Mouse (Mus musculus) midbrain, embryonic 16.5 days (tissue): ENCODE data around the gene Zfp68. TPM values are rescaled to one million over a fixed set of nuclear protein-coding genes. Genes with fewer than 3 reads are reported as not detected.

Experiments used
- ATAC-seq: fragments of 200-750 bp; cut with Nextera tagmentation; 2 replicates; pipeline ENCODE4 v1.8.0; 2017; ENCODE audit warnings: moderate TSS enrichment
- H3K27ac ChIP-seq: fragments of 300-500 bp; sonication (generic); 2 replicates; pipeline ENCODE4 v1.5.1; 2014; ENCODE audit warnings: mild to moderate bottlenecking, low read length, mixed read lengths
- H3K27me3 ChIP-seq: fragments of 300-500 bp; sonication (generic); 2 replicates; pipeline ENCODE4 v1.6.1; 2014; ENCODE audit warnings: low read depth, low read length, mixed read lengths; ENCODE audit not compliant: control insufficient read depth, insufficient read depth
- H3K36me3 ChIP-seq: fragments of 300-500 bp; sonication (generic); 2 replicates; pipeline ENCODE4 v1.6.1; 2014; ENCODE audit warnings: mild to moderate bottlenecking, low read length, moderate library complexity, mixed read lengths; ENCODE audit not compliant: control insufficient read depth, insufficient read depth
- H3K4me1 ChIP-seq: fragments of 300-500 bp; sonication (generic); 2 replicates; pipeline ENCODE4 v1.6.1; 2014; ENCODE audit warnings: mild to moderate bottlenecking, low read length, mixed read lengths; ENCODE audit not compliant: control insufficient read depth, insufficient read depth
- H3K4me2 ChIP-seq: fragments of 300-500 bp; sonication (generic); 2 replicates; pipeline ENCODE4 v1.6.1; 2014; ENCODE audit warnings: mild to moderate bottlenecking, low read length, mixed read lengths
- H3K4me3 ChIP-seq: fragments of 300-500 bp; sonication (generic); 2 replicates; pipeline ENCODE4 v1.5.1; 2014; ENCODE audit warnings: low read depth, mild to moderate bottlenecking, low read length, moderate library complexity, mixed read lengths
- H3K9ac ChIP-seq: fragments of 300-500 bp; sonication (generic); 2 replicates; pipeline ENCODE4 v1.6.1; 2014; ENCODE audit warnings: low read depth, low read length, mixed read lengths
- H3K9me3 ChIP-seq: fragments of 300-500 bp; sonication (generic); replicated peaks from 2 replicates; pipeline ENCODE4 v1.6.1; 2014; ENCODE audit warnings: mild to moderate bottlenecking, low read length, mixed read lengths; ENCODE audit not compliant: control insufficient read depth, poor library complexity, severe bottlenecking
- WGBS: fragments of 180-500 bp; shearing (Covaris S2); extraction: QIAGEN DNeasy Blood & Tissue Kit; methylation state at CpG from one replicate; pipeline ENCODE4 v1.1.7; 2014; 5-methylcytosine and 5-hydroxymethylcytosine counted together
- polyA plus RNA-seq: library from polyadenylated mRNA; unstranded; fragments of >200 nt; fragmentation: Nextera tagmentation; extraction: Ambion mirVana; gene quantifications from 2 replicates; pipeline ENCODE4 v1.2.1, GENCODE M21; 2015

Gene Zfp68
- 75.8 and 80.6 TPM in 2 replicates for polyA plus RNA-seq

- ATAC-seq = peak; percentile 96
- Histone ChIP-seq H3K27ac (peak within 1 kb of the TSS; percentile 99), H3K4me1 (peaks cover 24% of the 10 kb centered on the region), H3K9me3 (peaks cover 19% of the 10 kb centered on the region), H3K36me3 (peaks cover 32% of the 10 kb centered on the region), H3K4me3 (peak within 1 kb of the TSS; percentile 90), H3K9ac (peak within 1 kb of the TSS; percentile 99), H3K4me2 (peak within 1 kb of the TSS; percentile 54), H3K27me3 (no peaks in the 10 kb centered on the region)
- under 1% methylated on average over 38 of the region's 43 CpGs for WGBS
Observed at GRCm38 (mm10) chr5:138619211-138620128, at the start of gene Zfp68. TSS of gene Zfp68 (minus strand) at chr5:138619761.

- ATAC-seq = no peak
- Histone ChIP-seq H3K4me3 (no peak overlapping the region), H3K9me3 (no peaks in the 10 kb centered on the region), H3K4me1 (no peaks in the 10 kb centered on the region), H3K36me3 (no peaks in the 10 kb centered on the region), H3K4me2 (no peak overlapping the region), H3K27me3 (no peaks in the 10 kb centered on the region), H3K9ac (no peak overlapping the region), H3K27ac (no peak overlapping the region)
- WGBS = 9% methylated on average over 5 of the region's 5 CpGs
Observed at GRCm38 (mm10) chr5:138658922-138659321, 39.4 kb upstream of the Zfp68 start.

GRCm38 (mm10) chr5:138657854-138658253 lies 38.3 kb upstream of the Zfp68 start:
- H3K9ac ChIP-seq = no peak overlapping the region
- H3K27ac ChIP-seq = no peak overlapping the region
- no peaks in the 10 kb centered on the region for H3K9me3 ChIP-seq
- H3K36me3 ChIP-seq = no peaks in the 10 kb centered on the region
- H3K27me3 ChIP-seq = no peaks in the 10 kb centered on the region
- WGBS = 36% methylated on average over 6 of the region's 6 CpGs
- ATAC-seq = peak; percentile 51
- H3K4me2 ChIP-seq = no peak overlapping the region
- H3K4me1 ChIP-seq = no peaks in the 10 kb centered on the region
- no peak overlapping the region for H3K4me3 ChIP-seq

GRCm38 (mm10) chr5:138657407-138657806 lies 37.8 kb upstream of the Zfp68 start:
- H3K4me2 ChIP-seq = no peak overlapping the region
- no peak overlapping the region for H3K4me3 ChIP-seq
- 89% methylated on average over 3 of the region's 3 CpGs for WGBS
- no peaks in the 10 kb centered on the region for H3K27me3 ChIP-seq
- H3K9ac ChIP-seq = no peak overlapping the region
- H3K4me1 ChIP-seq = no peaks in the 10 kb centered on the region
- ATAC-seq = peak; percentile 60; the same call in 1 of the 2 replicates
- no peak overlapping the region for H3K27ac ChIP-seq
- H3K36me3 ChIP-seq = no peaks in the 10 kb centered on the region
- H3K9me3 ChIP-seq = no peaks in the 10 kb centered on the region

GRCm38 (mm10) chr5:138656477-138657156 lies 37.1 kb upstream of the Zfp68 start:
- Histone ChIP-seq H3K4me2 (no peak overlapping the region), H3K36me3 (no peaks in the 10 kb centered on the region), H3K4me1 (no peaks in the 10 kb centered on the region), H3K27me3 (no peaks in the 10 kb centered on the region), H3K4me3 (no peak overlapping the region), H3K9ac (no peak overlapping the region), H3K9me3 (no peaks in the 10 kb centered on the region), H3K27ac (no peak overlapping the region)
- WGBS = 19% methylated on average over 2 of the region's 2 CpGs
- ATAC-seq = peak; percentile 94

GRCm38 (mm10) chr5:138652911-138653310 lies 33.4 kb upstream of the Zfp68 start:
- no peaks in the 10 kb centered on the region for H3K4me1 ChIP-seq
- WGBS = 95% methylated on average over 1 of the region's 1 CpGs
- peaks cover 10% of the 10 kb centered on the region for H3K36me3 ChIP-seq

GRCm38 (mm10) chr5:138641761-138642160 lies 22.2 kb upstream of the Zfp68 start:
- no peaks in the 10 kb centered on the region for H3K9me3 ChIP-seq
- H3K4me3 ChIP-seq = no peak overlapping the region
- WGBS = 100% methylated on average over 3 of the region's 3 CpGs
- H3K36me3 ChIP-seq = peaks cover 40% of the 10 kb centered on the region
- no peak overlapping the region for H3K27ac ChIP-seq
- H3K27me3 ChIP-seq = no peaks in the 10 kb centered on the region
- no peak overlapping the region for H3K9ac ChIP-seq
- no peak for ATAC-seq
- H3K4me2 ChIP-seq = no peak overlapping the region
- no peaks in the 10 kb centered on the region for H3K4me1 ChIP-seq

More at GRCm38 (mm10) chr5:138652911-138653310, 33.4 kb upstream of the Zfp68 start:
- no peaks in the 10 kb centered on the region for H3K9me3 ChIP-seq
- no peak for ATAC-seq
- no peak overlapping the region for H3K9ac ChIP-seq
- no peaks in the 10 kb centered on the region for H3K27me3 ChIP-seq
- H3K4me3 ChIP-seq = no peak overlapping the region
- no peak overlapping the region for H3K4me2 ChIP-seq
- no peak overlapping the region for H3K27ac ChIP-seq

GRCm38 (mm10) chr5:138641081-138641480 lies 21.5 kb upstream of the Zfp68 start:
- H3K27ac ChIP-seq = no peak overlapping the region
- no peaks in the 10 kb centered on the region for H3K4me1 ChIP-seq
- no peaks in the 10 kb centered on the region for H3K9me3 ChIP-seq
- H3K9ac ChIP-seq = no peak overlapping the region
- no peak overlapping the region for H3K4me2 ChIP-seq
- ATAC-seq = no peak
- peaks cover 37% of the 10 kb centered on the region for H3K36me3 ChIP-seq
- 100% methylated on average over 3 of the region's 3 CpGs for WGBS
- H3K4me3 ChIP-seq = no peak overlapping the region
- H3K27me3 ChIP-seq = no peaks in the 10 kb centered on the region

- no peak overlapping the region for H3K4me2 ChIP-seq
- WGBS = 98% methylated on average over 2 of the region's 2 CpGs
- no peaks in the 10 kb centered on the region for H3K27me3 ChIP-seq
- no peaks in the 10 kb centered on the region for H3K9me3 ChIP-seq
- no peak overlapping the region for H3K4me3 ChIP-seq
- ATAC-seq = no peak
- peaks cover 26% of the 10 kb centered on the region for H3K36me3 ChIP-seq
- no peaks in the 10 kb centered on the region for H3K4me1 ChIP-seq
- H3K27ac ChIP-seq = no peak overlapping the region
- H3K9ac ChIP-seq = no peak overlapping the region
Observed at GRCm38 (mm10) chr5:138636486-138636885, 16.9 kb upstream of the Zfp68 start.
